Mouse (Mus musculus) cerebellum, adult 18-20 months (tissue): Measurements from ENCODE around the gene Dnhd1.
A peak's percentile ranks its signal among the peaks of the same experiment; 100 is the strongest.
"Not testable (repeated sequence)": the region's sequence is repeated elsewhere in the genome, so short reads cannot be mapped to it uniquely, and the experiment has no call there.

Experiments
- DNase-seq, 2 experiments: peaks; one replicate each; pipeline ENCODE4 v3.0.0; 2021

Gene Dnhd1

GRCm38 (mm10) chr7:105640894-105641255 is 9.8 kb upstream of the Dnhd1 start:
- peak in 1 of 2 experiments; percentile 51 for DNase-seq

- no peak for DNase-seq
Measured at GRCm38 (mm10) chr7:105641936-105642335, 8.7 kb upstream of the Dnhd1 start.

GRCm38 (mm10) chr7:105685541-105686197 is 35.0 kb downstream of the Dnhd1 start:
- no peak for DNase-seq

DNA sequence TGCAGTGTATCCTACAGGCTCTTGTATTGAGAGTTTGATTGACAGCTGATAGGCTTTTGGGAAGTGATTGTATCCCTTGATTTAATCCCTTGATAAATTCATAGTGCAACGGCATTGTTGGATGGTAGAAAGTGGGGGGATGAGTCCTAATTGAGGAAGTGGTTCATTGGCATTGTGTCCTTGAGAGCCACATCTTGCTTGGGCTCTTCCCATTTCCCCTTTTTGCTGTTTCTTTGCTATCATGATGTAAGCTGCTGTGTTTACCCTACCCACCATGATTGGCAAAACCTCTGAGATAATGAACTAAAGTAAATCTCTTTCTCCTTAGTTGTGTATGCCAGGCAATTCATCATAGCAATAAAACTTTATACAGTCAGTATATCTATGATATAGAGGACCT is 40.2 kb downstream of the Dnhd1 start:
- DNase-seq, result no peak

DNA sequence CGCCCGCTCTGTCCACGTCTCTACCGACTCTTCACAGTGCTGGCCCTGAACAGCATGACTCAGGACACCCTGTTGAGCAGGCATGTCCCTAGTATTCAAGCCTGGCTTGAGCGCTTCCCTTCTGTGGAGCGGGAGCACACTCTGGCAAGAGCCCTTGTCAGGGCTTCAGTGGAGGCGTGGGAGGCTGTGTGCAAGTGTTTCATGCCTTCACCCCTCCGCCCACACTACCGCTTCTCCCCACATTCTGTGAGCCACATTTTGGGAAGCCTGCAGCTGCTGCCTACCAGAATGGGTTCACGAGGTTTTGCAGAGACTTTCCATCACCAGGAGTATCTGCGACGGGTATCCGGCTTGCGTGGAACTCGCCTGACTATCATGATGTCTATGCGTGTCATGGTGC is 52.6 kb downstream of the Dnhd1 start:
- DNase-seq, result peak; percentile 20 to 28

DNA sequence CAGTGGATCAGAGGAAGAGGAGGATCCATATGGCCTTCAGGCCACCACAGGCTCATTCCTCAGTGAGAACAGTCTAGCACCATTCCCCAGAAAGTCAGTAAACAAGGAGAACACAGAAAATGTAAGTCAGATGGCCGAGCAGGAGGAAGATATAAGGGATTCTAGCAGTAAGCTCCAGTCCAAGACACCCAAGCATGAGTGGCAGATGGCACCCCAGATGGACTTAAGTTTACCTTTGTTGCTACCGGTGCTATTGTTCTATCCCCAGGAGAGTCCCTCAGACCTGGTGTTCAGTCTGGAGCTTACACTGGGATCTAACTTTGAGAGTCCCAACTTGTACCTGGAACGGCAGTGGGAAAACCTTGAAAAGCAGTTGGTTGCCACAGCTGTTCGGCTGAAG is 53.2 kb downstream of the Dnhd1 start:
- peak; percentile 46 to 59 for DNase-seq

- no peak for DNase-seq
Measured at GRCm38 (mm10) chr7:105708733-105709132, 58.1 kb downstream of the Dnhd1 start.

DNA sequence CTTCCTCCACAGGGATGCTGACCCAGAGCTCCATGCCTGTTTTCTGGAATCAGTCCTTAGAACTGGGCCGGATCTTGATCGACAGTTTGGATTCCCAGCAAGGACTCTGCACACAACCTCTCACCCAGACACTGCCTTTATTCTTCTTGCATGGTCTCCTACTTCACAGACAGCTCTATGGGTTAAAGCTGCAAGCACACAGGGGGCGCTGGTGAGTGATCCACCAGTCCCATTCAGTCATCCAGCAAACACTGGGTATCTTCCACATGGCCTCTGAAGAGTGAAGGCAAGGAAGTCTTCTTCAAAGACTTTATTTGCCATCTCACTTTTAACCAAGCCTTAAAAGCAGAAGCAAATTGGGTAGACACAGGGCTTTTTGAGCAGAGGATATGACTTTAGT is 64.7 kb downstream of the Dnhd1 start:
- no peak for DNase-seq

DNA sequence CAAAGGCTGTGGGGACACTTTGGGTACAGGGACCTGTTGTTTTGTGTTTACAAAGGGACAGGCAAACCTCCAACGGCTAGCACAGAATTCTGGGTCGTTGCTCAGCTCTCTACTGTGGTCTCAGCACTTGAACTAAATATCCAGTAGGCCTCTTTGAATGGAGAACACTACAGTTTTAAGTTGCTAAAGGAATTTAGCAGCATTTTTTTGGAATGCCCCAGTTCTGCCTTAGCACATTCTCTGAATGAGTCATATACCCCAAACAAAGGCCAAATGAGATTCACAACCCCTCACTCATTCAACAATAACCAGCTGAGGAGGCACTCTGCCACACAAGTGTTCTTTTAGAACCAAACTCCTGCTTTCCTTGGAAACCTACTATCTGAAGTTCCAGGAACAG is 71.3 kb downstream of the Dnhd1 start:
- DNase-seq, result no peak

- peak; percentile 59 to 60 for DNase-seq
Measured at GRCm38 (mm10) chr7:105726144-105726979, 75.7 kb downstream of the Dnhd1 start.

GRCm38 (mm10) chr7:105726980-105727325 is 76.3 kb downstream of the Dnhd1 start:
- DNase-seq, result no peak

GRCm38 (mm10) chr7:105728701-105729428 is 78.2 kb downstream of the Dnhd1 start:
- DNase-seq, result no peak

DNA sequence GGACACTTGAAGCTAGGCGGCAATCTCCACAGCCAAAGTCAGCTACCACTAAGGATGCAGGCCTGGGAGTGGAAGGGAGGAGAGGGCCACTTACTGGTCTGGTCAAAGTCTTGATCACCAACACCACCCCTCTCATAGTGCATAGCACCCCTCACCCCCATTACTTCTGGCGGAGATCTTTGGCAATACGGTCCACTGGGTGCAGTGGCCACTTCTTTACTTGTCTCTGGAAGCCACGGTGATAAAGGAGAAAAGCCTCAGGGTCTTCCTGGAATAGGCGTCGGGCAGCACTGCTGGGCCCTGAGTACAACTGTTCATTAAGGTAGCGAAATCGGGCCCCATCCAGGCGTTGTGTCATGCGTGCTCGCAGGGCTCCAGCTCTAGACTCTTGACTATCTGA is 83.2 kb downstream of the Dnhd1 start:
- DNase-seq, result no peak

- no peak for DNase-seq
Measured at GRCm38 (mm10) chr7:105734826-105735225, 84.2 kb downstream of the Dnhd1 start.

DNA sequence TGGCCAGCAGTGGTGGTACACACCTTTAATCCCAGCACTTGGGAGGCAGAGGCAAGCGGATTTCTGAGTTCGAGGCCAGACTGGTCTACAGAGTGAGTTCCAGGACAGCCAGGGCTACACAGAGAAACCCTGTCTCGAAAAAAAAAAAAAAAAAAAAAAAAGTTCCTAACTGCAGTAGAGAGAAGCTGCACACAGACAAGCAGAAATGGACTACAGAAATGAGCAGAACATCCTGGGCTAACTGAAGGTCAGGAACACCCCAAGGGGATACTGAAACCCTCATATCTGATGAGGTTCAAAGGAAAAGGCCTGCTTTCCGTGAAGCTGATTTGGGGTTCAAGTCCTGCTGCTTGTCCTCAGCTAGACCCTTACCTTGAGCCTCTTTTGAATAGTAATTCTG is 84.8 kb downstream of the Dnhd1 start:
- DNase-seq, result not testable (repeated sequence)

DNA sequence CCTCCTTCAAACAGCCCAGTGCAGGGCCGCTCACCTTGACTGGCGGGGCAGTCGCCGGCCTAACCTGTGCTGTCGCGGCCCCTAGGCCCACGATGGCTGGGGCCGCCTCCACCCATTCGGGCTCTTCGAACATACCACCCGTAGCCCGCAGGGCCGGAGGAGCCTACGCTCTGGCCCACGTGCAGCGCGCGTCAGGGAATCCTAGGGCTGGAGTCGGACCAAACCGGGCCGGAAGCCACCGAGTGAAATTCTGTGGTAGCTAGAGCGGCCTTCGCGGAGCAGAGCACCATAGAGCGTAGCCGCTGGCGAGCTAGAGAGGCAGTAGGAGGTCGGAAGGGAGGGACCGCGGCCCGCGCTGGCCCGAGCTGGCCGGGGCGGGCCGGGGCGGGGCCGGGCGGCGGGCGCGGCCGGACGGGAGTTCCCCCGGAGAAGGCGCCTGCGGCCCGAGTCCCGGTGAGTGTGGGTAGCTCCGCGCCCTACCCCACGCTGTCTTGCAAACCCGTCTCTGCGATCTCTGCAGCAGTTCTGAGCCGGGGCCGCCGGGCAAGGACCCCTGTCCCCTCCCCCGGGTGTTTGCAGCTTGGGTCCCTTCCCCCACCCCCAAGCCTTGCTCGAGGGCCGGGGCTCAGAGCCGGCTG is 85.8 kb downstream of the Dnhd1 start, which contains the start of gene Ilk:
TSS of gene Ilk (plus strand) at position 329 of the 638 bp plus-strand sequence.
- DNase-seq, result peak; percentile 91 to 92

GRCm38 (mm10) chr7:105736911-105737521 is 86.4 kb downstream of the Dnhd1 start, which contains the start of gene Rrp8:
Gene Rrp8 (minus strand): TSS chr7:105737385.
- DNase-seq, result peak; percentile 36 to 54

- no peak for DNase-seq
Measured at GRCm38 (mm10) chr7:105737648-105738047, 87.0 kb downstream of the Dnhd1 start.

- no peak for DNase-seq
Measured at GRCm38 (mm10) chr7:105738286-105738685, 87.7 kb downstream of the Dnhd1 start.

- no peak for DNase-seq
Measured at GRCm38 (mm10) chr7:105738948-105739347, 88.3 kb downstream of the Dnhd1 start.

- no peak for DNase-seq
Measured at GRCm38 (mm10) chr7:105740089-105740795, 89.6 kb downstream of the Dnhd1 start.

DNA sequence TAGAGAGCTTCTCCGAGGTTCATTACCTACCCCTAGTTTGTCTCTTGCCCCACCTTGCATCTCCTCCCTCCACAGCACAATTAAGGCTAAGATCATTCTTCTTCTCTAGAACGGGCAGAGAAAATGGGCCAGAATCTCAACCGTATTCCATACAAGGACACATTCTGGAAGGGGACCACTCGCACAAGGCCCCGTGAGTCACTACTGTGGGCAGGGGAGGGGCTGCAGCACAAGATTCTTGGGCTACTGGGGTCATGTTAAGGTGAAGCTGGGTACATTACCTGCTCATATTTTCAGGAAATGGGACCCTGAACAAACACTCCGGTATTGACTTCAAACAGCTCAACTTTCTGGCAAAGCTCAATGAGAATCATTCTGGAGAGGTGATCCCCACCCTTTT is 90.2 kb downstream of the Dnhd1 start:
- no peak for DNase-seq
